Mouse (Mus musculus): ENCODE measurements at regions not wholly inside any gene's neighbourhood (a gene's known extent, or its start where the extent isn't known, plus 50 kb on each side); places are given as distances from the start of the nearest gene placed in this dataset.

- DNase-seq = no peak
These were observed 174.9 kb upstream of the Rnaseh2b start for GRCm38 (mm10) chr14:62117532-62117931.

GRCm38 (mm10) chr14:62118542-62118953, 173.8 kb upstream of the Rnaseh2b start:
- DNase-seq = no peak

- DNase-seq = no peak
These were observed 163.5 kb upstream of the Rnaseh2b start for GRCm38 (mm10) chr14:62128918-62129317.

- DNase-seq = no peak
These were observed 160.0 kb upstream of the Rnaseh2b start for GRCm38 (mm10) chr14:62132353-62132816.

GRCm38 (mm10) chr14:62137981-62138380, 154.4 kb upstream of the Rnaseh2b start:
- DNase-seq = no peak

- no peak for DNase-seq
These were observed 147.9 kb upstream of the Rnaseh2b start for GRCm38 (mm10) chr14:62144385-62145030.

- DNase-seq = no peak
These were observed 135.2 kb upstream of the Rnaseh2b start for GRCm38 (mm10) chr14:62157038-62157716.

- no peak for DNase-seq
These were observed 132.7 kb upstream of the Rnaseh2b start for GRCm38 (mm10) chr14:62159690-62160089.

- no peak for DNase-seq
These were observed 129.1 kb upstream of the Rnaseh2b start for GRCm38 (mm10) chr14:62163120-62163796.

- no peak for DNase-seq
These were observed 127.5 kb upstream of the Rnaseh2b start for GRCm38 (mm10) chr14:62164918-62165317.

- no peak for DNase-seq
These were observed 126.4 kb upstream of the Rnaseh2b start for GRCm38 (mm10) chr14:62166006-62166405.

- DNase-seq = no peak
These were observed 125.8 kb upstream of the Rnaseh2b start for GRCm38 (mm10) chr14:62166596-62166995.

- peak in 1 of 2 experiments; percentile 22 for DNase-seq
These were observed 125.3 kb upstream of the Rnaseh2b start for GRCm38 (mm10) chr14:62167090-62167489.

GRCm38 (mm10) chr14:62168711-62169110, 123.7 kb upstream of the Rnaseh2b start:
- no peak for DNase-seq

- DNase-seq = no peak
These were observed 122.0 kb upstream of the Rnaseh2b start for GRCm38 (mm10) chr14:62170385-62170784.

- no peak for DNase-seq
These were observed 120.9 kb upstream of the Rnaseh2b start for GRCm38 (mm10) chr14:62171256-62172047.

- DNase-seq = peak; percentile 77 to 81
These were observed 118.4 kb upstream of the Rnaseh2b start for GRCm38 (mm10) chr14:62173835-62174530.

GRCm38 (mm10) chr14:62175384-62176048, 116.9 kb upstream of the Rnaseh2b start:
- no peak for DNase-seq

GRCm38 (mm10) chr14:62177509-62177908, 114.9 kb upstream of the Rnaseh2b start:
- DNase-seq = peak; percentile 15 to 22

- no peak for DNase-seq
These were observed 105.0 kb upstream of the Rnaseh2b start for GRCm38 (mm10) chr14:62187360-62187759.

GRCm38 (mm10) chr14:62188147-62188885, 104.1 kb upstream of the Rnaseh2b start:
- no peak for DNase-seq

All from cerebellum, postnatal 14 days (tissue).